Comparison of ENCODE assay signal across 30 mouse cellular contexts in genomic region chr9:42735086-42735485, GRCm38 (mm10).
DNase-seq lines count a peak whose midpoint lies in the region; ATAC-seq and TF ChIP-seq lines count a peak whose summit lies in the region.
"Had no signal": no experiment of that assay in that cellular context is flagged by ENCODE, and none has a peak within 500 bp of the region (broad histone marks: within the 10 kb centered on the region; RNA-seq: fewer than 3 reads in every experiment).

No protein-coding gene starts in this region.

- H3K27me3 ChIP-seq in forebrain, postnatal 0 days (ENCODE audit: insufficient read depth, low read length) = no peaks in the 10 kb centered on the region
- no peaks in the 10 kb centered on the region for H3K27me3 ChIP-seq in forebrain, embryonic 13.5 days
- no peaks in the 10 kb centered on the region for H3K27me3 ChIP-seq in neural tube, embryonic 14.5 days (ENCODE audit: control insufficient read depth, insufficient read depth, low read length)
- H3K27me3 ChIP-seq: embryonic facial prominence, embryonic 13.5 days; heart, embryonic 13.5 days had no signal

- no peak for TF ChIP-seq CTCF in forebrain, postnatal 0 days (IDR thresholded peaks at IDR 0.05; ENCODE audit: low read depth)

- no peak overlapping the region for H3K9ac ChIP-seq in forebrain, postnatal 0 days
- H3K9ac ChIP-seq in forebrain, embryonic 13.5 days = no peak overlapping the region
- H3K9ac ChIP-seq in neural tube, embryonic 14.5 days (replicated peaks; ENCODE audit: low read depth, low read length) = no peak overlapping the region
- H3K9ac ChIP-seq: embryonic facial prominence, embryonic 13.5 days; heart, embryonic 13.5 days; hindbrain, embryonic 14.5 days had no signal

- H3K4me2 ChIP-seq in forebrain, postnatal 0 days (ENCODE audit: low read depth) = no peak overlapping the region
- H3K4me2 ChIP-seq in forebrain, embryonic 13.5 days = no peak overlapping the region
- no peak overlapping the region for H3K4me2 ChIP-seq in neural tube, embryonic 14.5 days (ENCODE audit: low read depth, low read length)
- H3K4me2 ChIP-seq: embryonic facial prominence, embryonic 13.5 days; heart, embryonic 13.5 days; hindbrain, embryonic 14.5 days had no signal

- H3K4me3 ChIP-seq in forebrain, postnatal 0 days (ENCODE audit: low read depth, low read length) = no peak overlapping the region
- H3K4me3 ChIP-seq in forebrain, embryonic 13.5 days = no peak overlapping the region
- no peak overlapping the region for H3K4me3 ChIP-seq in neural tube, embryonic 14.5 days (ENCODE audit: low read depth, low read length)
- H3K4me3 ChIP-seq: embryonic facial prominence, embryonic 10.5 days; embryonic facial prominence, embryonic 13.5 days; erythroblast, embryonic 14.5 days; heart, adult 2 months; heart, embryonic 10.5 days; heart, embryonic 13.5 days had no signal

- H3K9me3 ChIP-seq in forebrain, postnatal 0 days (ENCODE audit: low read length) = no peaks in the 10 kb centered on the region
- H3K9me3 ChIP-seq in forebrain, embryonic 13.5 days (replicated peaks) = no peaks in the 10 kb centered on the region
- no peaks in the 10 kb centered on the region for H3K9me3 ChIP-seq in neural tube, embryonic 14.5 days (ENCODE audit: control insufficient read depth, low read length)
- H3K9me3 ChIP-seq: embryonic facial prominence, embryonic 10.5 days; embryonic facial prominence, embryonic 13.5 days; heart, embryonic 10.5 days; heart, embryonic 13.5 days had no signal

- H3K4me1 ChIP-seq in forebrain, postnatal 0 days (ENCODE audit: insufficient read depth) = no peaks in the 10 kb centered on the region
- peaks cover 23% of the 10 kb centered on the region for H3K4me1 ChIP-seq in forebrain, embryonic 13.5 days
- H3K4me1 ChIP-seq in neural tube, embryonic 14.5 days (ENCODE audit: control insufficient read depth, insufficient read depth, low read length) = peaks cover 13% of the 10 kb centered on the region; the same call in 1 of the 2 replicates

- WGBS in forebrain, postnatal 0 days = 60% methylated on average over 5 of the region's 5 CpGs
- 78% methylated on average over 5 of the region's 5 CpGs for WGBS in forebrain, embryonic 13.5 days
- 70% methylated on average over 5 of the region's 5 CpGs for WGBS in neural tube, embryonic 14.5 days

- DNase-seq in cerebellum, postnatal 14 days = peak; percentile 53 to 59
- no peak for DNase-seq in cerebellum, postnatal 36 days
- no peak for DNase-seq in forebrain, postnatal 0 days
- DNase-seq in left cerebral cortex, postnatal 4 days = peak; percentile 35
- DNase-seq in left cerebral cortex, postnatal 25 days (ENCODE audit: low spot score in 2 of 2) = no peak
- no peak for DNase-seq in neural tube, embryonic 10.5 days (ENCODE audit: extremely low spot score, low spot score)
- DNase-seq: adrenal gland, postnatal 10 days; adrenal gland, postnatal 36 days; B cell, adult 2 months; cerebellum, adult 11 months; cerebellum, adult 2 months; cerebellum, adult 9-11 months; embryo, embryonic 11 days; gastrocnemius, postnatal 10 days; gastrocnemius, postnatal 36 days; heart, adult 2 months; heart, postnatal 14 days; heart, postnatal 4 days; kidney, adult 2 months had no signal

- intact Hi-C loops in left cerebral cortex, postnatal 4 days (cut with DNase I) = no loop called here
- intact Hi-C loops in left cerebral cortex, postnatal 25 days (cut with DNase I) = no loop called here

- H3K27ac ChIP-seq in forebrain, postnatal 0 days (ENCODE audit: low read depth, low read length) = no peak overlapping the region
- H3K27ac ChIP-seq in forebrain, embryonic 13.5 days = no peak overlapping the region
- H3K27ac ChIP-seq in neural tube, embryonic 14.5 days (ENCODE audit: low read depth, low read length) = 0 out of 2 replicates have a peak overlapping the region, but pooled peaks have one; percentile 35
- H3K27ac ChIP-seq: embryonic facial prominence, embryonic 10.5 days; embryonic facial prominence, embryonic 13.5 days; heart, adult 2 months; heart, embryonic 10.5 days; heart, embryonic 13.5 days had no signal

- ATAC-seq in forebrain, postnatal 0 days = peak; percentile 62
- no peak for ATAC-seq in forebrain, embryonic 13.5 days
- ATAC-seq in neural tube, embryonic 14.5 days (ENCODE audit: low read depth) = no peak
- ATAC-seq: intestine, postnatal 0 days; Patski had no signal

- no peaks in the 10 kb centered on the region for H3K36me3 ChIP-seq in forebrain, postnatal 0 days (ENCODE audit: insufficient read depth)
- H3K36me3 ChIP-seq in forebrain, embryonic 13.5 days (ENCODE audit: poor library complexity, severe bottlenecking) = no peaks in the 10 kb centered on the region
- no peaks in the 10 kb centered on the region for H3K36me3 ChIP-seq in neural tube, embryonic 14.5 days (ENCODE audit: control insufficient read depth, insufficient read depth, low read length)
- H3K36me3 ChIP-seq: embryonic facial prominence, embryonic 10.5 days; embryonic facial prominence, embryonic 13.5 days; G1E; heart, embryonic 10.5 days; heart, embryonic 13.5 days had no signal

Comparison
In these comparisons a context has a peak if more than half of its experiments do, and no peak if none do; other contexts are left out.
1. DNase-seq: peak in cerebellum, postnatal 14 days (2 of 2) and left cerebral cortex, postnatal 4 days (single experiment); none in cerebellum, postnatal 36 days (0 of 2), forebrain, postnatal 0 days (single experiment), left cerebral cortex, postnatal 25 days (0 of 2) and neural tube, embryonic 10.5 days (single experiment).